Mouse (Mus musculus) lung, embryonic 16.5 days (tissue): ENCODE data around the gene Rpn1. TPM values are rescaled to one million over a fixed set of nuclear protein-coding genes. Genes with fewer than 3 reads are reported as not detected.
A peak's percentile ranks its signal among the peaks of the same experiment; 100 is the strongest.

Experiments used
- ATAC-seq: fragments of 200-750 bp; cut with Nextera tagmentation; 2 replicates; pipeline ENCODE4 v1.8.0; 2017; ENCODE audit warnings: low read depth, mild to moderate bottlenecking, moderate library complexity
- H3K27ac ChIP-seq: fragments of 300-500 bp; sonication (generic); 2 replicates; pipeline ENCODE4 v1.5.1; 2014; ENCODE audit warnings: mild to moderate bottlenecking, control low read depth, low read length
- H3K27me3 ChIP-seq: fragments of 300-500 bp; sonication (generic); 2 replicates; pipeline ENCODE4 v1.6.1; 2014; ENCODE audit warnings: low read depth, low read length, mixed read lengths; ENCODE audit not compliant: control insufficient read depth, insufficient read depth
- H3K36me3 ChIP-seq: fragments of 300-500 bp; sonication (generic); 2 replicates; pipeline ENCODE4 v1.6.1; 2014; ENCODE audit warnings: low read length; ENCODE audit not compliant: control insufficient read depth, insufficient read depth
- H3K4me1 ChIP-seq: fragments of 300-500 bp; sonication (generic); replicated peaks from 2 replicates; pipeline ENCODE4 v1.6.1; 2014; ENCODE audit warnings: low read length, mixed read lengths; ENCODE audit not compliant: control insufficient read depth, insufficient read depth
- H3K4me2 ChIP-seq: fragments of 300-500 bp; sonication (generic); 2 replicates; pipeline ENCODE4 v1.6.1; 2014; ENCODE audit warnings: low read depth, low read length, control low read depth
- H3K4me3 ChIP-seq: fragments of 300-500 bp; sonication (generic); 2 replicates; pipeline ENCODE4 v1.5.1; 2014; ENCODE audit warnings: mild to moderate bottlenecking, low read length, control low read depth
- H3K9ac ChIP-seq: fragments of 300-500 bp; sonication (generic); 2 replicates; pipeline ENCODE4 v1.6.1; 2014; ENCODE audit warnings: low read length, control low read depth
- H3K9me3 ChIP-seq: fragments of 300-500 bp; sonication (generic); 2 replicates; pipeline ENCODE4 v1.6.1; 2016; ENCODE audit warnings: low read length; ENCODE audit not compliant: control insufficient read depth
- WGBS: fragments of 180-500 bp; shearing (Covaris S2); extraction: QIAGEN DNeasy Blood & Tissue Kit; methylation state at CpG from one replicate; pipeline ENCODE4 v1.1.7; 2014; 5-methylcytosine and 5-hydroxymethylcytosine counted together
- polyA plus RNA-seq: library from polyadenylated mRNA; unstranded; fragments of >200 nt; fragmentation: Nextera tagmentation; extraction: Ambion mirVana; gene quantifications from 2 replicates; pipeline ENCODE4 v1.2.1, GENCODE M21; 2015

The Rpn1 gene
- polyA plus RNA-seq, 1 experiment from 2014 or later, result 419 TPM

- H3K4me3 ChIP-seq, result no peak overlapping the region
- no peak overlapping the region for H3K27ac ChIP-seq
- ATAC-seq, result no peak
- no peaks in the 10 kb centered on the region for H3K4me1 ChIP-seq
- WGBS, result 82% methylated on average over 4 of the region's 4 CpGs
- H3K4me2 ChIP-seq, result no peak overlapping the region
- H3K9ac ChIP-seq, result no peak overlapping the region
- H3K9me3 ChIP-seq, result no peaks in the 10 kb centered on the region
- H3K27me3 ChIP-seq, result no peaks in the 10 kb centered on the region
- H3K36me3 ChIP-seq, result no peaks in the 10 kb centered on the region
These were observed 22.9 kb upstream of the Rpn1 start for GRCm38 (mm10) chr6:88061406-88061805.

- no peaks in the 10 kb centered on the region for H3K9me3 ChIP-seq
- H3K4me1 ChIP-seq, result no peaks in the 10 kb centered on the region
- no peak for ATAC-seq
- no peak overlapping the region for H3K27ac ChIP-seq
- H3K9ac ChIP-seq, result no peak overlapping the region
- H3K27me3 ChIP-seq, result no peaks in the 10 kb centered on the region
- H3K4me2 ChIP-seq, result no peak overlapping the region
- H3K36me3 ChIP-seq, result no peaks in the 10 kb centered on the region
- 71% methylated on average over 4 of the region's 4 CpGs for WGBS
- no peak overlapping the region for H3K4me3 ChIP-seq
These were observed 21.9 kb upstream of the Rpn1 start for GRCm38 (mm10) chr6:88062398-88062797.

DNA sequence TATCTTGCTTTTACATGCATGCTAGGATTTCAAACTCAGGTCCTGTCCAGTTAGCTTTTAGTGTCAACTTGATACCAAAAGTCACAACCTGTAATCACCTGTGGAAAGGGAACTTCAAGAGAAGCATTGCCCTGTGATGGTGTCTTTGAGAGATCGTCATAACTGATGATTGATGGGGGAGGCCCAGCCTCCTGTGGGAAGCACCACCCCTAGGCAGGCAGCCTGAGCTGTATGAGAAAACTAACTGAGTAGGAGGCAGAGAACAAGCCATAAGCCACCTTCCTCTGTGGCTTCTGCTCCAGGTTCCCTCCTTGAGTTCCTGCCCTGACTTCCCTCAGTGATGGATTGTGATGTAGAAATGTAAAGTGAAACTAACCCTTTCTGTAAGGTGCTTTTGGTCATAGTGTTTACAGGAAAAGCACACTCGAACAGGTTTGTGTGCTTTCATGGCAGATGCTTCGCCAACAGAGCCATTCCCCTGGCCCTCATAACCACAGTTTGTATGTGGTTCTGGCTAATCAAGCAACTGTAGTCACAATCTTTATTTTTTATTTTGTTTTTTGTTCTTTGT is 20.1 kb upstream of the Rpn1 start:
- no peak overlapping the region for H3K4me3 ChIP-seq

DNA sequence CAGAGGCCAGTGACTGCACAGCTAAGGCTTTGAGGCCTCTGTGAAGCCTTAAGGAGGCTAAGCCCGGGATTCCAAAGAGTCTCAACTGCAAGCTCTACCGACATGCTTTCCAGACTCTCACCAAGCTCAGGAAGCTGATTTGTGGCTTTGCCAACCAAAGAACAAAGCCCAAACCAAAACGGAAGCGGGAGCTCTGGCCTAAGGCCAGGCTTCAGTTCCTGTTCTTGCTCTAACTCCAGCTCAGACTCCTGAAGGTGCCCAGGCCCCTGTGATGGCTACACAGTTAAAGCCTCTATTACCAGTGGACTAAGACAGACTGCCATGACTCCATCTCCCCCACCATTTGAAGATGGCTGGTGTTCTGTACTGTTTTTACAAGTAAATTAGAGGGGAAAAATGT is 19.2 kb upstream of the Rpn1 start:
- Histone ChIP-seq H3K9me3 (no peaks in the 10 kb centered on the region), H3K27ac (peak overlapping the region; percentile 66), H3K36me3 (no peaks in the 10 kb centered on the region), H3K9ac (no peak overlapping the region), H3K27me3 (no peaks in the 10 kb centered on the region), H3K4me3 (no peak overlapping the region), H3K4me1 (no peaks in the 10 kb centered on the region), H3K4me2 (no peak overlapping the region)
- ATAC-seq, result peak; percentile 47
- 38% methylated on average over 4 of the region's 4 CpGs for WGBS

More for the DNA sequence above, 20.1 kb upstream of the Rpn1 start:
- no peaks in the 10 kb centered on the region for H3K4me1 ChIP-seq
- no peak for ATAC-seq
- H3K36me3 ChIP-seq, result no peaks in the 10 kb centered on the region
- H3K27ac ChIP-seq, result no peak overlapping the region
- H3K4me2 ChIP-seq, result no peak overlapping the region
- H3K27me3 ChIP-seq, result no peaks in the 10 kb centered on the region
- WGBS, result 65% methylated on average over 3 of the region's 3 CpGs
- no peak overlapping the region for H3K9ac ChIP-seq
- no peaks in the 10 kb centered on the region for H3K9me3 ChIP-seq

DNA sequence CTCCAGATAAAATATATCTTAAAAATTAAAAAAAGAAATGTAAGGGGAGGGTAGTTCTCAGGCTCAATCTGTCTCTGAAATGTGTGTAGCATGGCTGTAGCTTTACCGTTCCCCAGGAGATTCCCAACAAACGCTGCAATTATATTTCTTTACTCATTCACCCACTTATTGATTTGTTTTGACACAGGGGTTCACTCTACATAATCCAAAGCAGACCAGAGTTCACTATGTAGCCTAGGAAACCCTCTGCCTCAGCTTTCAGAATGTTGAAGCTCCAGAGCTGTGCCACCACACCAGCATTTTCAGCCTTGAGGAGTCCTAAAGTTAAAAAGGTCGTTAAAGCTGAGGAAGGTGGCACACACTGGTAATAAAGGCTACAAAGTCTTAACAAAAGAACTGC is 18.3 kb upstream of the Rpn1 start:
- no peaks in the 10 kb centered on the region for H3K36me3 ChIP-seq
- no peak overlapping the region for H3K4me2 ChIP-seq
- no peak overlapping the region for H3K27ac ChIP-seq
- no peaks in the 10 kb centered on the region for H3K9me3 ChIP-seq
- ATAC-seq, result no peak
- H3K4me3 ChIP-seq, result no peak overlapping the region
- 72% methylated on average over 3 of the region's 3 CpGs for WGBS
- no peaks in the 10 kb centered on the region for H3K27me3 ChIP-seq
- no peaks in the 10 kb centered on the region for H3K4me1 ChIP-seq
- no peak overlapping the region for H3K9ac ChIP-seq

- WGBS, result 51% methylated on average over 3 of the region's 3 CpGs
- no peak for ATAC-seq
These were observed 16.6 kb upstream of the Rpn1 start for GRCm38 (mm10) chr6:88067722-88068121.

DNA sequence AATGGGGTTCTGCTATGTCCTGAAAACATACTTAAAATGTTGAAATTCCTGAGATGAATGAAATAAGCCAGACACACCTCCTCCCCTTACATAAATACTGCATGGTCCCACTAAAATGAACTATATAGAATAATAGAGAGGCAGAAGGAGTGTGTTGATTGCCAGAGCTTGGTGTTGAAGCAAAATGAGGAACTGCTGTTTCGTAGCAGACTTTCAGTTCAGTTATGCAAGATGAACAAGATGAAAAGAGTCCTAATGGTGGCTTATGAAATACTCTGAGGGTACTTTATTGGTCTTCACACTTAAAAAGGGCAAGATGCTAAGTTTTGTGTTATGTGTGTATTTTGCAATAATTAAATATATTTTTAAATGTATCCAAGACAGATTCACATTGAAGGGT is 15.5 kb upstream of the Rpn1 start:
- no peak for ATAC-seq
- Histone ChIP-seq H3K4me3 (no peak overlapping the region), H3K4me2 (no peak overlapping the region), H3K27me3 (0 out of 2 replicates have a peak, but pooled peaks cover 3% of the 10 kb centered on the region), H3K27ac (no peak overlapping the region), H3K4me1 (no peaks in the 10 kb centered on the region), H3K36me3 (no peaks in the 10 kb centered on the region), H3K9ac (no peak overlapping the region), H3K9me3 (no peaks in the 10 kb centered on the region)
- 75% methylated on average over 1 of the region's 1 CpGs for WGBS

More at GRCm38 (mm10) chr6:88067722-88068121, 16.6 kb upstream of the Rpn1 start:
- Histone ChIP-seq H3K9ac (no peak overlapping the region), H3K36me3 (no peaks in the 10 kb centered on the region), H3K9me3 (no peaks in the 10 kb centered on the region), H3K27ac (no peak overlapping the region), H3K4me1 (no peaks in the 10 kb centered on the region), H3K27me3 (no peaks in the 10 kb centered on the region), H3K4me2 (no peak overlapping the region), H3K4me3 (no peak overlapping the region)

GRCm38 (mm10) chr6:88070468-88070867 is 13.8 kb upstream of the Rpn1 start:
- 65% methylated on average over 6 of the region's 6 CpGs for WGBS
- 0 out of 2 replicates have a peak, but pooled peaks cover 3% of the 10 kb centered on the region for H3K27me3 ChIP-seq

GRCm38 (mm10) chr6:88071216-88071615 is 13.1 kb upstream of the Rpn1 start:
- H3K9ac ChIP-seq, result no peak overlapping the region
- WGBS, result 69% methylated on average over 5 of the region's 5 CpGs
- H3K4me1 ChIP-seq, result no peaks in the 10 kb centered on the region; the same call in 1 of the 2 replicates
- no peaks in the 10 kb centered on the region for H3K36me3 ChIP-seq
- no peak overlapping the region for H3K27ac ChIP-seq
- ATAC-seq, result no peak
- no peak overlapping the region for H3K4me2 ChIP-seq
- no peak overlapping the region for H3K4me3 ChIP-seq
- H3K27me3 ChIP-seq, result 0 out of 2 replicates have a peak, but pooled peaks cover 3% of the 10 kb centered on the region
- H3K9me3 ChIP-seq, result no peaks in the 10 kb centered on the region

More at GRCm38 (mm10) chr6:88070468-88070867, 13.8 kb upstream of the Rpn1 start:
- Histone ChIP-seq H3K4me1 (no peaks in the 10 kb centered on the region; the same call in 1 of the 2 replicates), H3K36me3 (no peaks in the 10 kb centered on the region), H3K4me3 (no peak overlapping the region), H3K9me3 (no peaks in the 10 kb centered on the region), H3K27ac (no peak overlapping the region), H3K4me2 (no peak overlapping the region), H3K9ac (no peak overlapping the region)
- ATAC-seq, result no peak
